Mouse (Mus musculus) kidney, adult 2 months (tissue): ENCODE data around the gene Polr1a.

ENCODE experiments used
- CTCF ChIP-seq: fragments of 200-500 bp; conservative IDR thresholded peaks from 2 replicates; pipeline ENCODE4 v1.5.1; 2011; ENCODE audit warnings: low read depth, mild to moderate bottlenecking, control low read depth, low read length, moderate library complexity, mixed read lengths; ENCODE audit not compliant: insufficient read depth, insufficient read length
- POLR2A ChIP-seq: fragments of 200-500 bp; IDR thresholded peaks from one replicate; pipeline ENCODE4 v1.6.1; 2011; ENCODE audit warnings: low read depth, low read length, control low read depth

GRCm38 (mm10) chr6:71867751-71868150, 41.1 kb upstream of the Polr1a start:
- TF ChIP-seq POLR2A (no peak), CTCF (no peak)
